Mouse (Mus musculus): ENCODE results near the gene Msi1. TPM values are rescaled to one million over a fixed set of nuclear protein-coding genes. Genes with fewer than 3 reads are reported as not detected.

Msi1 gene
- polyA plus RNA-seq, 1 experiment from 2014 or later: 0.36 TPM

- Histone ChIP-seq H3K4me1 (replicated peaks) (no peaks in the 10 kb centered on the region), H3K9ac (no peak overlapping the region), H3K4me2 (no peak overlapping the region), H3K27ac (replicated peaks) (no peak overlapping the region), H3K27me3 (no peaks in the 10 kb centered on the region), H3K4me3 (replicated peaks) (no peak overlapping the region), H3K9me3 (replicated peaks) (no peaks in the 10 kb centered on the region), H3K36me3 (replicated peaks) (no peaks in the 10 kb centered on the region)
- ATAC-seq (ENCODE audit: insufficient read depth): no peak
- 51% methylated on average over 3 of the region's 3 CpGs for WGBS (ENCODE audit: insufficient replicate concordance)
Observed at GRCm38 (mm10) chr5:115449247-115449646, 19.8 kb downstream of the Msi1 start.

GRCm38 (mm10) chr5:115450410-115451317, 21.3 kb downstream of the Msi1 start:
- 71% methylated on average over 27 of the region's 27 CpGs for WGBS (ENCODE audit: insufficient replicate concordance)
- H3K36me3 ChIP-seq (replicated peaks): no peaks in the 10 kb centered on the region
- ATAC-seq (ENCODE audit: insufficient read depth): peak; percentile 9; the same call in 1 of the 2 replicates
- no peaks in the 10 kb centered on the region for H3K4me1 ChIP-seq (replicated peaks)
- no peaks in the 10 kb centered on the region for H3K27me3 ChIP-seq
- no peak overlapping the region for H3K4me2 ChIP-seq
- no peaks in the 10 kb centered on the region for H3K9me3 ChIP-seq (replicated peaks)
- no peak overlapping the region for H3K27ac ChIP-seq (replicated peaks)
- no peak overlapping the region for H3K9ac ChIP-seq
- no peak overlapping the region for H3K4me3 ChIP-seq (replicated peaks)

GRCm38 (mm10) chr5:115454422-115455090, 25.2 kb downstream of the Msi1 start:
- Histone ChIP-seq H3K4me2 (no peak overlapping the region), H3K4me3 (replicated peaks) (no peak overlapping the region), H3K27ac (replicated peaks) (no peak overlapping the region), H3K4me1 (replicated peaks) (no peaks in the 10 kb centered on the region), H3K36me3 (replicated peaks) (no peaks in the 10 kb centered on the region), H3K9ac (no peak overlapping the region), H3K9me3 (replicated peaks) (no peaks in the 10 kb centered on the region), H3K27me3 (peaks cover 7% of the 10 kb centered on the region; the same call in 1 of the 2 replicates)
- WGBS (ENCODE audit: insufficient replicate concordance): 62% methylated on average over 12 of the region's 12 CpGs
- no peak for ATAC-seq (ENCODE audit: insufficient read depth)

DNA sequence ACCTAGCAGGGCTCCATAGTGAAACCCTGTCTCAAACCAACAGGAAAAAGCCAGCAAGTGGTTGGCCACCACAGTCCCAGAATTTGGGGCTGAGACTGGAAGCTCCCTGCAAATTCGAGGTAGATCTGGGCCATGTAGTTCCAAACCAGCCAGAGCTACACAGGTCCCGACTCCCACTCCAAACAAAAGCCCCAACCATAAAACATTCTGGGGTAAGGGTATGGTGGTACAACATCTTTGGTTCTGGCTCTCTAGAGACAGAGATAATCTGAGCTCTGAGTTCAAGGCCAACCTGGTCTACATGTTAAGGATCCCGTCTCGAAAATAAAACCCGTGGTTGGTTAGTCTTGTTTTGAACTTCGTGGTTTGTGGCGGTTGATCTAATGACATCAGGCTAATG, 26.4 kb downstream of the Msi1 start:
- ATAC-seq (ENCODE audit: insufficient read depth): no peak
- Histone ChIP-seq H3K4me3 (replicated peaks) (no peak overlapping the region), H3K36me3 (replicated peaks) (no peaks in the 10 kb centered on the region), H3K27ac (replicated peaks) (no peak overlapping the region), H3K9me3 (replicated peaks) (no peaks in the 10 kb centered on the region), H3K4me2 (no peak overlapping the region), H3K9ac (no peak overlapping the region), H3K4me1 (replicated peaks) (no peaks in the 10 kb centered on the region), H3K27me3 (peaks cover 7% of the 10 kb centered on the region; the same call in 1 of the 2 replicates)
- 50% methylated on average over 7 of the region's 7 CpGs for WGBS (ENCODE audit: insufficient replicate concordance)

DNA sequence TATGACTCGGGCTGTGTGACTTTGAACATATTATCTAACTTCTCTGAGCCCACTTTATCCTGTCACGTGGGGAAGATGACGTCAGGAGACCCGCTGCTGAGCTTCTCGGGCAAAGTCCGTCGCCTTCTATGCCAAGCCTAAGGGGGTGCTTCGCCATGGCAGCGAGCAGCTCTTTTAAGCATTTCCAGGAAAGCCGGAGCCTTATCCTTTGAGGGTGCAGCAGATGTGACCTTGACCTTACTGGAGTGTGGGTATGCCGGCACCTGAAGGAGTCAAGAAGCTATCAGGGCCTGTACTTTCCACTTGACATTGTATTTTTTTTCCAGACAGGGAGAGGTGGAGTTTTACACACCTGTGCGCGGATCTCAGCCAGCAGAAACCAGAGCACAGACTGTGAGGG, 29.5 kb downstream of the Msi1 start:
- Histone ChIP-seq H3K9me3 (replicated peaks) (no peaks in the 10 kb centered on the region), H3K9ac (no peak overlapping the region), H3K36me3 (replicated peaks) (no peaks in the 10 kb centered on the region), H3K4me3 (replicated peaks) (no peak overlapping the region), H3K27me3 (peaks cover 7% of the 10 kb centered on the region; the same call in 1 of the 2 replicates), H3K27ac (replicated peaks) (no peak overlapping the region), H3K4me2 (no peak overlapping the region), H3K4me1 (replicated peaks) (no peaks in the 10 kb centered on the region)
- 51% methylated on average over 13 of the region's 13 CpGs for WGBS (ENCODE audit: insufficient replicate concordance)
- ATAC-seq (ENCODE audit: insufficient read depth): no peak

DNA sequence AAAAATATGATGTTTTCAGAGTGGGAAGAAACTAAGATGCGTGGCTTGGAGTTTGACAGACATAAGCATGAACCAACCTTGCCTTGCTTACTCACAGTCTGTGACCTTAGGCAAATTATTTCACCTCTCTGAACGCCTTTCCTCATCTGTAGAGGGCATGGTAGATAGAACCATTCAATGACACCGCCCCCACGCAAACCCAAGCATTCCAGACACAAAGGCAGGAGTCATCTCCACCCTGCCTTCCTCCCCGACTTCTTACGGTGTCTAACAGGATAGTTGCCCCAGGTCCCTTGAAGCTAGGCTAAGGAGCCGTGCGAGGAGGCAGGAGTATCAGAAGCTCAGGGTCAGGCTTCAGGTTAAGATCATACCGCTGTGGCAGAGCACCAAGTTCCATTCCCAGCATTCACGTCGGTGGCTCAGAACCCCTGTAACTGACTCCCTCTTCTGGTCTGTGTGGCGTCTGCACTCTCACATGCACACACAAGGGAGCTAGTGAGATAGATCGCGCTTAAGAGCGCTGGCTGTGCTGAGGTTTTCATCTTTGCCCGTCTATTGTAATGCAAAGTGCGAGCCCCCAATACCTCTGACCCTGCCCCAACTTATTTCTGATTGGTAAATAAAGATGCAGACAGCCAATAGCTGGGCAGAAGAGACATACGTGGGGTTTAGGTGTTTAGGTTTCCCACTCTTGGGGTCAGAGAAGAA, 35.2 kb downstream of the Msi1 start:
- ATAC-seq (ENCODE audit: insufficient read depth): no peak
- no peaks in the 10 kb centered on the region for H3K36me3 ChIP-seq (replicated peaks)
- H3K9me3 ChIP-seq (replicated peaks): no peaks in the 10 kb centered on the region
- 70% methylated on average over 18 of the region's 18 CpGs for WGBS (ENCODE audit: insufficient replicate concordance)
- H3K27me3 ChIP-seq: no peaks in the 10 kb centered on the region
- no peak overlapping the region for H3K27ac ChIP-seq (replicated peaks)
- H3K4me3 ChIP-seq (replicated peaks): no peak overlapping the region
- peaks cover 9% of the 10 kb centered on the region for H3K4me1 ChIP-seq (replicated peaks)
- H3K9ac ChIP-seq: no peak overlapping the region
- no peak overlapping the region for H3K4me2 ChIP-seq

DNA sequence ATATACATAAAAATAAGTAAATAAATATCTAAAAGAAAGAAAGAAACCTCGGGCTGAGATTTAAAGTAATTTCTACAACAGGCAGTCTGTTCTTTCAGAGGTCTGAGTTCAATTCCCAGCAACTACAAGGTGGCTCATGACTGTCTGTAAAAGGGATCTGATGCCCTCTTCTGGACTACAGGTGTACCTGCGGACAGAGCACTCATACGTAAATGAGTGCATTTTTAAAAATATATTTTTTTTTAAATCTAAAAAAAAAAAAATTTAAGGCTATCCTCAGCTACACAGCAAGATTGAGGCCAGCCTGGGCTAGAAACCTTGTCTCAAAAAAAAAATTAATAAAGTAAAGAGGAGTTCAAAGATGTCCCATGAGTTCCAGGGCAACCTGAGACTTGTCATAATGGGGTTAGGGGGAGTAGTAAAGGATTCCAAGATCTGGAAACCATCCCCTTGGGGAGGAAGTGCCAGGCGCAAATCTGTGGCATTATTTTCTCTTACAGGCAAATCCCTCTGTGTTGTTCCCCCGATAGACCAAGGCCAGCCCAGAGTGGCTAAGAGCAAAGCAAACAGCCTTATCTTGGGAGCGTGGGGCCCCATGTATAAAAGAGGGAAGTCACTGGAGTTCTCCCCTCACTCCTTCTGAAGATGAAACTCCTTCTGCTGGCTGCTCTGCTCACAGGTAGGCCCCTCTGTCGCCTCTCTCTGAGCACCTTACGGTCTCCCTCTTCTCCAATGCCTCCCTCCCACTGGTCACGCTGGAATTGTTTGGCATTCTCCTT, 36.4 kb downstream of the Msi1 start, which contains the start of gene Pla2g1b:
Gene Pla2g1b (plus strand): TSS at position 621 of the 779 bp plus-strand sequence.
- Histone ChIP-seq H3K27ac (replicated peaks) (no peak within 1 kb of the TSS), H3K36me3 (replicated peaks) (no peaks in the 10 kb centered on the region), H3K4me1 (replicated peaks) (peaks cover 11% of the 10 kb centered on the region), H3K4me3 (replicated peaks) (no peak within 1 kb of the TSS), H3K27me3 (peaks cover 6% of the 10 kb centered on the region), H3K9me3 (replicated peaks) (no peaks in the 10 kb centered on the region), H3K4me2 (no peak within 1 kb of the TSS), H3K9ac (no peak within 1 kb of the TSS)
- no peak for ATAC-seq (ENCODE audit: insufficient read depth)
- 19% methylated on average over 9 of the region's 9 CpGs for WGBS (ENCODE audit: insufficient replicate concordance)

GRCm38 (mm10) chr5:115469791-115470190, 40.4 kb downstream of the Msi1 start:
- no peak overlapping the region for H3K27ac ChIP-seq (replicated peaks)
- no peak overlapping the region for H3K9ac ChIP-seq
- H3K27me3 ChIP-seq: peaks cover 20% of the 10 kb centered on the region
- H3K36me3 ChIP-seq (replicated peaks): no peaks in the 10 kb centered on the region
- H3K4me1 ChIP-seq (replicated peaks): peaks cover 21% of the 10 kb centered on the region
- 64% methylated on average over 6 of the region's 6 CpGs for WGBS (ENCODE audit: insufficient replicate concordance)
- H3K9me3 ChIP-seq (replicated peaks): no peaks in the 10 kb centered on the region
- no peak for ATAC-seq (ENCODE audit: insufficient read depth)
- no peak overlapping the region for H3K4me2 ChIP-seq
- no peak overlapping the region for H3K4me3 ChIP-seq (replicated peaks)

- 31% methylated on average over 20 of the region's 20 CpGs for WGBS (ENCODE audit: insufficient replicate concordance)
Observed at GRCm38 (mm10) chr5:115470766-115471531, 41.5 kb downstream of the Msi1 start.

GRCm38 (mm10) chr5:115473191-115473590, 43.8 kb downstream of the Msi1 start:
- Histone ChIP-seq H3K4me2 (no peak overlapping the region), H3K9me3 (replicated peaks) (no peaks in the 10 kb centered on the region), H3K4me1 (replicated peaks) (peaks cover 23% of the 10 kb centered on the region), H3K27me3 (peaks cover 22% of the 10 kb centered on the region), H3K27ac (replicated peaks) (no peak overlapping the region), H3K9ac (no peak overlapping the region), H3K36me3 (replicated peaks) (no peaks in the 10 kb centered on the region), H3K4me3 (replicated peaks) (no peak overlapping the region)
- no peak for ATAC-seq (ENCODE audit: insufficient read depth)
- 53% methylated on average over 10 of the region's 10 CpGs for whole genome bisulfite sequencing (ENCODE audit: insufficient replicate concordance)

More at GRCm38 (mm10) chr5:115470766-115471531, 41.5 kb downstream of the Msi1 start:
- Histone ChIP-seq H3K36me3 (replicated peaks) (no peaks in the 10 kb centered on the region), H3K9me3 (replicated peaks) (no peaks in the 10 kb centered on the region), H3K27me3 (peaks cover 22% of the 10 kb centered on the region), H3K9ac (no peak overlapping the region), H3K27ac (replicated peaks) (no peak overlapping the region), H3K4me1 (replicated peaks) (peaks cover 23% of the 10 kb centered on the region), H3K4me2 (peak overlapping the region; percentile 38), H3K4me3 (replicated peaks) (no peak overlapping the region)
- ATAC-seq (ENCODE audit: insufficient read depth): no peak
